Mouse (Mus musculus) 3134 (cell line): ENCODE results near the gene Lrrc30.

Experiments
- DNase-seq: peaks from one replicate; pipeline ENCODE4 v3.0.0-alpha.2; 2011; ENCODE audit warnings: low spot score; ENCODE audit not compliant: insufficient read length; ENCODE audit errors: extremely low read depth

Lrrc30 gene

GRCm38 (mm10) chr17:67584533-67584932 is 48.0 kb downstream of the Lrrc30 start:
- DNase-seq, result no peak

- DNase-seq, result no peak
These were observed 49.1 kb downstream of the Lrrc30 start for GRCm38 (mm10) chr17:67583422-67583821.

- DNase-seq, result no peak
These were observed 49.7 kb downstream of the Lrrc30 start for GRCm38 (mm10) chr17:67582681-67583356.

- no peak for DNase-seq
These were observed 50.7 kb downstream of the Lrrc30 start for GRCm38 (mm10) chr17:67581839-67582238.
